Mouse (Mus musculus) liver, embryonic 11.5 days (tissue): Measurements from ENCODE around the gene Wdr61. TPM values are rescaled to one million over a fixed set of nuclear protein-coding genes. Genes with fewer than 3 reads are reported as not detected.

Source experiments
- ATAC-seq: fragments of 200-750 bp; cut with Nextera tagmentation; replicated peaks from 2 replicates; pipeline ENCODE4 v1.8.0; 2017; ENCODE audit warnings: moderate number of reproducible peaks, mild to moderate bottlenecking, moderate TSS enrichment, moderate library complexity; ENCODE audit not compliant: low FRiP score
- DNase-seq: peaks from one replicate; pipeline ENCODE4 v3.0.0-alpha.2; 2017; ENCODE audit warnings: low spot score
- H3K27ac ChIP-seq: fragments of 300-500 bp; sonication (generic); 2 replicates; pipeline ENCODE4 v1.5.1; 2014; ENCODE audit warnings: mild to moderate bottlenecking, low read depth, low read length, control low read depth
- H3K27me3 ChIP-seq: fragments of 300-500 bp; sonication (generic); replicated peaks from 2 replicates; pipeline ENCODE4 v1.6.1; 2014; ENCODE audit warnings: low read length, mixed read lengths; ENCODE audit not compliant: control insufficient read depth, insufficient read depth
- H3K36me3 ChIP-seq: fragments of 300-500 bp; sonication (generic); 2 replicates; pipeline ENCODE4 v1.6.1; 2014; ENCODE audit warnings: mild to moderate bottlenecking, low read length, moderate library complexity, mixed read lengths; ENCODE audit not compliant: control insufficient read depth, insufficient read depth
- H3K4me1 ChIP-seq: fragments of 300-500 bp; sonication (generic); replicated peaks from 2 replicates; pipeline ENCODE4 v1.6.1; 2014; ENCODE audit warnings: low read length, mixed read lengths; ENCODE audit not compliant: control insufficient read depth, insufficient read depth
- H3K4me2 ChIP-seq: fragments of 300-500 bp; sonication (generic); 2 replicates; pipeline ENCODE4 v1.6.1; 2014; ENCODE audit warnings: mild to moderate bottlenecking, control low read depth, moderate library complexity
- H3K4me3 ChIP-seq: fragments of 300-500 bp; sonication (generic); 2 replicates; pipeline ENCODE4 v1.5.1; 2014; ENCODE audit warnings: low read depth, low read length, control low read depth
- H3K9ac ChIP-seq: fragments of 300-500 bp; sonication (generic); 2 replicates; pipeline ENCODE4 v1.6.1; 2014; ENCODE audit warnings: low read depth, low read length, control low read depth
- H3K9me3 ChIP-seq: fragments of 300-500 bp; sonication (generic); 2 replicates; pipeline ENCODE4 v1.6.1; 2016; ENCODE audit warnings: low read length, inconsistent platforms, mixed read lengths; ENCODE audit not compliant: control insufficient read depth
- WGBS: fragments of 180-500 bp; shearing (Covaris S2); extraction: QIAGEN DNeasy Blood & Tissue Kit; methylation state at CpG from one replicate; pipeline ENCODE4 v1.1.7; 2014; 5-methylcytosine and 5-hydroxymethylcytosine counted together
- polyA plus RNA-seq: library from polyadenylated mRNA; unstranded; fragments of >200 nt; fragmentation: Nextera tagmentation; extraction: Ambion mirVana; gene quantifications from 2 replicates; pipeline ENCODE4 v1.2.1, GENCODE M21; 2014

Gene Wdr61
- polyA plus RNA-seq, 1 experiment from 2014 or later: 198 TPM

DNA sequence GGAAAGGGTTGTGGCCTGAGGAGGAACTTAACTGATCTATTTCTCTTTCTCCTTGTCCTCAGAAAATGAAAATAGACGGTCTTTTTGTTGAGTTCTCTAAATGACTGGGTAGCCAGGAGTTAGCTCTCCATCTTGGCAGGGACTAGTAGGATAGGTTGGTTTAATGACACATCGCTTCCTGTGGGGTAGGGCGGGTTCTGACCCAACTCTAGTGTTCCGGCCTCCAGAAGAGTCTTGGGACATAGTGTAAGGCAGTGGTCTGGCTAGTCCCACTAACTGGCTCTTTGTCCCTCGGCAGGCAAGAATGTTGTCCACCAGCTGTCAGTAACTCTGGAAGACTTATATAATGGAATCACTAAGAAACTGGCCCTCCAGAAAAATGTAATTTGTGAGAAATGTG is 26.2 kb downstream of the Wdr61 start:
- Histone ChIP-seq H3K36me3 (peaks cover 7% of the 10 kb centered on the region; the same call in 1 of the 2 replicates), H3K4me1 (peaks cover 31% of the 10 kb centered on the region)
- DNase-seq: no peak

GRCm38 (mm10) chr9:54707288-54707999 is 26.9 kb downstream of the Wdr61 start:
- Histone ChIP-seq H3K4me3 (no peak overlapping the region), H3K36me3 (peaks cover 7% of the 10 kb centered on the region; the same call in 1 of the 2 replicates), H3K9ac (no peak overlapping the region), H3K27me3 (no peaks in the 10 kb centered on the region), H3K4me1 (peaks cover 32% of the 10 kb centered on the region), H3K4me2 (no peak overlapping the region), H3K9me3 (no peaks in the 10 kb centered on the region), H3K27ac (no peak overlapping the region)
- ATAC-seq (no peak), DNase-seq (no peak)
- WGBS: 66% methylated on average over 8 of the region's 8 CpGs

More for the DNA sequence above, 26.2 kb downstream of the Wdr61 start:
- Histone ChIP-seq H3K27me3 (no peaks in the 10 kb centered on the region), H3K9ac (no peak overlapping the region), H3K4me2 (no peak overlapping the region), H3K9me3 (no peaks in the 10 kb centered on the region), H3K27ac (no peak overlapping the region), H3K4me3 (no peak overlapping the region)
- no peak for ATAC-seq
- WGBS: 87% methylated on average over 5 of the region's 5 CpGs

DNA sequence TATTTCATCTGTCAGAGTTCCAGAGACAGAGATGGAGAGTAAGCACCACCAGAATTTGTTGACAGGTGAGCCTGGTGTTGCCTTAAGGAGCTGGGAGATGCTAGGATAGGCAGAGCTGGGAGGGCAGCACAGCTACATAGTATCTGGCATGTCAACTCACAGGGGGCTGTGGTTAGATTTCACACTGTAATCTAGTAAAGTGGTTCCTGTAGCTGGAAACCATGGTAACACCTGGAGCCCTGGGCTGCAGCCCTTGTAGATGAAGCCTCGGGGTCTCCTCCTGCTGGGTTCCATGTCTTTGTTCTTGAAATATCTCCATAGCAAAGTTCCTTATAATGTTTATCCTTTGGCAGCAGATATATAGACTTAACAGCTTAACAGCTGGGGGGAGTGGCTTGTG is 28.8 kb downstream of the Wdr61 start:
- H3K4me3 ChIP-seq: no peak overlapping the region
- H3K27me3 ChIP-seq: peaks cover 12% of the 10 kb centered on the region
- peaks cover 35% of the 10 kb centered on the region for H3K4me1 ChIP-seq
- H3K9me3 ChIP-seq: no peaks in the 10 kb centered on the region
- WGBS: 21% methylated on average over 1 of the region's 1 CpGs
- no peak overlapping the region for H3K4me2 ChIP-seq
- DNase-seq (no peak), ATAC-seq (peak; percentile 20; the same call in 1 of the 2 replicates)
- no peak overlapping the region for H3K9ac ChIP-seq
- H3K36me3 ChIP-seq: peaks cover under 1% of the 10 kb centered on the region; the same call in 1 of the 2 replicates
- no peak overlapping the region for H3K27ac ChIP-seq

- no peaks in the 10 kb centered on the region for H3K9me3 ChIP-seq
- ATAC-seq: peak; percentile 81
- H3K4me2 ChIP-seq: peak overlapping the region; percentile 52
- no peak overlapping the region for H3K4me3 ChIP-seq
- H3K27me3 ChIP-seq: peaks cover 22% of the 10 kb centered on the region
- peaks cover 37% of the 10 kb centered on the region for H3K4me1 ChIP-seq
- no peaks in the 10 kb centered on the region for H3K36me3 ChIP-seq
- H3K27ac ChIP-seq: peak overlapping the region; percentile 89; the same call in 1 of the 2 replicates
- no peak overlapping the region for H3K9ac ChIP-seq
- 45% methylated on average over 5 of the region's 5 CpGs for WGBS
- DNase-seq: no peak
Measured at GRCm38 (mm10) chr9:54704361-54704760, 30.0 kb downstream of the Wdr61 start.

DNA sequence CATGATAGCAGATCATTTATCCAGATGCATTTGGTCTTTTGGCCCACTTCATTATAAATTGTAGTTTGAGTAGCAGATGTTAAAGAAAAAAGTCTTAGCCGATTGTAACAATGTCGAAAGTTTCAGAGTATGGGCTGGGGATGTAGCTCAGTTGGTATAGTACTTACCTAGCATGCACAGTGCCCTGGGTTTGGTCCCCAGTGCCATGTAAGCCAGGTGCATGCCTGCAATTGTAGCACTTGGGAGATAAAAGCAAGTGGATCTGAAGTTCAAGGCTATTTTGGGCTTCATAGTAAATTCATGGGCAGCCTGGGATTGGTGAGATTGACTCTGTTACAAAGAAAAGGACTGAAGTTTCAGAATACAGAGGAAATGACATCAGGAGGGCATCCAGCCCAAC is 31.7 kb downstream of the Wdr61 start:
- H3K4me2 ChIP-seq: peak overlapping the region; percentile 18; the same call in 1 of the 2 replicates
- H3K9ac ChIP-seq: no peak overlapping the region
- peaks cover 31% of the 10 kb centered on the region for H3K27me3 ChIP-seq
- H3K36me3 ChIP-seq: no peaks in the 10 kb centered on the region
- ATAC-seq (no peak), DNase-seq (no peak)
- no peaks in the 10 kb centered on the region for H3K9me3 ChIP-seq
- no peak overlapping the region for H3K27ac ChIP-seq
- peaks cover 38% of the 10 kb centered on the region for H3K4me1 ChIP-seq
- 81% methylated on average over 2 of the region's 2 CpGs for WGBS
- H3K4me3 ChIP-seq: no peak overlapping the region

DNA sequence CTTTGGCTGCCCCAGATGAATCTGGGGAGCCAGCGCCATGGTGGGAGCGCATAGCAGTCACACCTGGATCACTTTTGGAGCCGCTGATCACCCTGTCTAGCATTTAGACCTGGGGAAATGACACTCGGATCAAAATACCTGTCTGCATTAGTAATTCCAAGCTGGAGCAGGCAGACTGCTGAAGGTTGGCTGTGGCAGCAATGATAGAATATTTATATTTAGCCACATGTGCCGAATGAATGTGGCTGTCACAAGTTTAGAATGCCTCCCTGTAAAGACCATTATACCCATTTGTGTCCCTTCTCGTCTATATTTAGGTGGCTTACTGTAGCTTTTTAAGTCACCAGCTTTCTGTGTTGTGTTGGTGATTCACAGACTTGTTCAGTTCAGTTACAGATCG is 33.6 kb downstream of the Wdr61 start:
- H3K4me1 ChIP-seq: peaks cover 37% of the 10 kb centered on the region
- 71% methylated on average over 7 of the region's 7 CpGs for WGBS
- H3K36me3 ChIP-seq: no peaks in the 10 kb centered on the region
- H3K9ac ChIP-seq: 0 out of 2 replicates have a peak overlapping the region, but pooled peaks have one; percentile 85
- H3K4me3 ChIP-seq: peak overlapping the region; percentile 74; the same call in 1 of the 2 replicates
- H3K27me3 ChIP-seq: peaks cover 32% of the 10 kb centered on the region
- H3K4me2 ChIP-seq: peak overlapping the region; percentile 92
- no peaks in the 10 kb centered on the region for H3K9me3 ChIP-seq
- no peak overlapping the region for H3K27ac ChIP-seq
- no peak for ATAC-seq
- no peak for DNase-seq

DNA sequence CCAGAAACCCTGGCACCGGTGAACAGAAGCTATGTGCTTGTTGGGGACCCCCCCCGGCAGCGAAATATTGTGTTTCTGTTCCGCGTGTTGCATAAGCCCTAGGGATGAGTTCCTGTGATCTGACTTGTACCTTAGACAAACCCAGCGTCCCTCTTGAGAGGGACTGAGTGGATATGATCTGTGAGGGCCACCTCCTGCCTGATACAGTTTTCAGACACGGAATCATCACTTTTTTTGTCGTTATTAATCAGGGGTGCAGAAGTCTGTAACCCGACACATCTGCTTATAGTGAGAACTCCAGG is 34.2 kb downstream of the Wdr61 start:
- peak overlapping the region; percentile 74 for H3K4me3 ChIP-seq
- H3K9me3 ChIP-seq: no peaks in the 10 kb centered on the region
- no peaks in the 10 kb centered on the region for H3K36me3 ChIP-seq
- ATAC-seq (no peak), DNase-seq (no peak)
- 0 out of 2 replicates have a peak overlapping the region, but pooled peaks have one; percentile 28 for H3K27ac ChIP-seq
- peaks cover 32% of the 10 kb centered on the region for H3K27me3 ChIP-seq
- WGBS: 21% methylated on average over 9 of the region's 9 CpGs
- H3K4me1 ChIP-seq: peaks cover 31% of the 10 kb centered on the region
- H3K9ac ChIP-seq: peak overlapping the region; percentile 85
- H3K4me2 ChIP-seq: peak overlapping the region; percentile 92

DNA sequence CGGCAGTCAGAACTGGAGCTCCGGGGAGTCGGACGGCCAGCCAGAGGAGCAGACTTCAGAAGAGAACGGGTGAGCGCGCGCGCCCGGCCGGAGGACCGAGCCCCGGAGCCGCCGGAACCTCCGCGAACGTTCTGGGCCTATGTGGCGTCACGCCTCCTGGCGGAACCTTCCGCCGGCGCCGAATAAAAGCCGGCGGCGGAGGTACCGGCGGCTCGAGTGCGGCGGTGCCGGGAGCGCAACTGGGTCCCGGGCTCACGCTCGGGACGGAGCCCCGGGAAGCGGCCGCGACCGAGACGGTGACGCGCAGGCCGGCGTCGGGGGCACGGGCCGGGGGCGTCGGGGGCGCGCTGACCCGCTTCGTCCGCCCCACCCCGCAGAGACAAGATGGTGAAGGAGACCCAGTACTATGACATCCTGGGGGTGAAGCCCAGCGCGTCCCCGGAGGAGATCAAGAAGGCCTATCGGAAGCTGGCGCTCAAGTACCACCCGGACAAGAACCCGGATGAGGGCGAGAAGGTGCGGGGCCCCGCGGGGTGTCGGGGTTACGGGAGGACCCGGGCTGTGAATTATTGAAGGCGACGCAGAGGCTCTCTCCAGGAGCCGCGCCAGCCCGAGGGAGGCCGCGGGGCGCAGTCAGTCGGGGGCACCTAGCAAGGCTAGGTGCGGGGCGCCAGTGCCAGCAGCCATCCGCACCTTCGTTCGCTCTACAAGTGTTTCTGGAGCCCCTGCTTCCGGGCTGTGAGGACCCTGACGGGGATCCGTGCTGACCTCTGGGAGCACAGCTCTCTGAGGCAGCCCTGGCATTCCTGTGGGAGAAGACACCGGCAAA is 34.8 kb downstream of the Wdr61 start:
- peaks cover 25% of the 10 kb centered on the region for H3K4me1 ChIP-seq
- H3K27ac ChIP-seq: peak overlapping the region; percentile 85
- H3K4me2 ChIP-seq: peak overlapping the region; percentile 92
- no peaks in the 10 kb centered on the region for H3K36me3 ChIP-seq
- peak; percentile 37 for ATAC-seq
- H3K27me3 ChIP-seq: peaks cover 34% of the 10 kb centered on the region
- H3K4me3 ChIP-seq: peak overlapping the region; percentile 74
- peak; percentile 64 for DNase-seq
- peak overlapping the region; percentile 85 for H3K9ac ChIP-seq
- under 1% methylated on average over 92 of the region's 92 CpGs for WGBS
- H3K9me3 ChIP-seq: no peaks in the 10 kb centered on the region
